ENCODE assay signal across 16 mouse cellular contexts in the genomic region with DNA sequence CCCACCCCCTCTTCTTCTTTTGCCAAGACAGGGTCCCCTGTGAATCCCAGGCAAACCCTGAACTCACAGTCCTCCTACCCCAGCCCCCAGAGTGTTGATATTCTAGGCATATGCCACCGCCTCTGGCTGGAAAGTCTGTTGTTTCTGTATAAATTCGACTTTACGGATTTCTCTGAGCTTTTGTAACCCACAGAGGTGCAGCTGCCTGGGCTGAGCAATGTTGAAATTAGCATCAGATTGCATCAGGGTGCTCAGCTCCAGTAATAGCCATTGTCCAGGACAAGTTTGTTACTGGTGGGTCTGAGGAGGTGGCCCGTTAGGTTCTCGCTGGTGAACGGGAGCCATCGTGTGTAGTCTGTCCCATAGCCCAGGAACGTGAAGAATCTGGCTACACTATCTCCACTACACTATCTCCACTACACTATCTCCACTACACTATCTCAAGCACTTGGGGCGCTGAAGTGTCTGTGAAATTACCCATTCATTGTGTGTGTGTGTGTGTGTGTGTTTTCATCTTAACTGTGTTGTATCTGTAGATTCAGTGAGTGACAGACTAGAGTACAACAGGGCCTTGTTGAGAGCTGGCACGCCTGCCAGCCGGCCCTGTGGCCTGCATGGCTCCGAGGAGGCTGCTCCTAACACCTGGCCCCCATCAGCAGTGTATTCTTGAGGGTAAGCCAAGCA.
A peak's percentile ranks its signal among the peaks of the same experiment; 100 is the strongest.
DNase-seq lines count a peak whose midpoint lies in the region; ATAC-seq and TF ChIP-seq lines count a peak whose summit lies in the region.
"Had no signal": no experiment of that assay in that cellular context is flagged by ENCODE, and none has a peak within 500 bp of the region (broad histone marks: within the 10 kb centered on the region; RNA-seq: fewer than 3 reads in every experiment).

No protein-coding gene starts in this region.

- H3K27ac ChIP-seq in hindbrain, postnatal 0 days = no peak overlapping the region
- no peak overlapping the region for H3K27ac ChIP-seq in hindbrain, embryonic 16.5 days (ENCODE audit: low read depth, low read length)
- H3K27ac ChIP-seq in embryonic fibroblast, embryonic 13.5 days (ENCODE audit: insufficient read depth, low read length) = peak overlapping the region; percentile 38
- no peak overlapping the region; the same call in 1 of the 2 replicates for H3K27ac ChIP-seq in gastrocnemius, adult 2 months
- H3K27ac ChIP-seq: embryonic facial prominence, embryonic 13.5 days; heart, adult 2 months had no signal

- no peak overlapping the region for H3K9ac ChIP-seq in hindbrain, postnatal 0 days (replicated peaks; ENCODE audit: low read length)
- no peak overlapping the region for H3K9ac ChIP-seq in hindbrain, embryonic 16.5 days (ENCODE audit: low read depth, low read length)
- H3K9ac ChIP-seq: embryonic facial prominence, embryonic 13.5 days had no signal

- no peak for TF ChIP-seq CTCF in hindbrain, postnatal 0 days (IDR thresholded peaks at IDR 0.05; ENCODE audit: low read depth)
- no peak for TF ChIP-seq CTCF in embryonic fibroblast, embryonic 13.5 days (IDR thresholded peaks at IDR 0.05; ENCODE audit: borderline replicate concordance, insufficient read depth, low read length)
- no peak for TF ChIP-seq CTCF in gastrocnemius, adult 2 months (IDR thresholded peaks at IDR 0.05)

- H3K4me3 ChIP-seq in hindbrain, postnatal 0 days (ENCODE audit: low read length) = no peak overlapping the region
- H3K4me3 ChIP-seq in hindbrain, embryonic 16.5 days (ENCODE audit: low read length) = no peak overlapping the region
- no peak overlapping the region for H3K4me3 ChIP-seq in embryonic fibroblast, embryonic 13.5 days (ENCODE audit: insufficient read depth, low read length)
- H3K4me3 ChIP-seq in gastrocnemius, adult 2 months = no peak overlapping the region
- H3K4me3 ChIP-seq: embryonic facial prominence, embryonic 13.5 days; heart, adult 2 months had no signal

- H3K27me3 ChIP-seq in hindbrain, postnatal 0 days (ENCODE audit: insufficient read depth, low read length) = no peaks in the 10 kb centered on the region
- H3K27me3 ChIP-seq in hindbrain, embryonic 16.5 days (replicated peaks; ENCODE audit: control insufficient read depth, insufficient read depth, low read length) = no peaks in the 10 kb centered on the region
- H3K27me3 ChIP-seq: embryonic facial prominence, embryonic 13.5 days had no signal

- intact Hi-C loops in heart, postnatal 10 days (cut with DNase I) = no loop called here
- intact Hi-C loops in gastrocnemius, adult 2 months (cut with DNase I) = no loop called here

- 68% methylated on average over 12 of the region's 12 CpGs for WGBS in hindbrain, postnatal 0 days
- WGBS in hindbrain, embryonic 16.5 days = 65% methylated on average over 12 of the region's 12 CpGs

- no peak for TF ChIP-seq POLR2A in embryonic fibroblast, embryonic 13.5 days (IDR thresholded peaks at IDR 0.05; ENCODE audit: low read depth, low read length)

- H3K36me3 ChIP-seq in hindbrain, postnatal 0 days (ENCODE audit: insufficient read depth, low read length) = no peaks in the 10 kb centered on the region
- H3K36me3 ChIP-seq in hindbrain, embryonic 16.5 days (ENCODE audit: control insufficient read depth, insufficient read depth, low read length) = no peaks in the 10 kb centered on the region
- H3K36me3 ChIP-seq: embryonic facial prominence, embryonic 13.5 days had no signal

- no peak overlapping the region for H3K4me2 ChIP-seq in hindbrain, postnatal 0 days (ENCODE audit: low read depth, low read length)
- H3K4me2 ChIP-seq in hindbrain, embryonic 16.5 days (ENCODE audit: low read length) = no peak overlapping the region
- H3K4me2 ChIP-seq: embryonic facial prominence, embryonic 13.5 days had no signal

- DNase-seq in hindbrain, postnatal 0 days (ENCODE audit: low spot score) = no peak
- peak; percentile 60 for DNase-seq in adipocyte (ENCODE audit: low spot score)
- peak; percentile 35 to 41 for DNase-seq in heart, postnatal 10 days
- no peak for DNase-seq in cerebellum, postnatal 10 days
- DNase-seq in gastrocnemius, adult 2 months = no peak
- DNase-seq: cerebellum, postnatal 25 days; kidney, postnatal 14 days; liver; lung, postnatal 10 days; right cerebral cortex, postnatal 14 days; thymus, postnatal 14 days had no signal

- no peaks in the 10 kb centered on the region for H3K9me3 ChIP-seq in hindbrain, postnatal 0 days (ENCODE audit: low read length)
- H3K9me3 ChIP-seq in hindbrain, embryonic 16.5 days (ENCODE audit: control insufficient read depth, low read length) = no peaks in the 10 kb centered on the region; the same call in 1 of the 2 replicates
- H3K9me3 ChIP-seq: embryonic facial prominence, embryonic 13.5 days had no signal

- ATAC-seq in hindbrain, postnatal 0 days = peak; percentile 51; the same call in 1 of the 2 replicates
- ATAC-seq in hindbrain, embryonic 16.5 days = no peak
- ATAC-seq: intestine, embryonic 16.5 days had no signal

- no peaks in the 10 kb centered on the region for H3K4me1 ChIP-seq in hindbrain, postnatal 0 days (ENCODE audit: insufficient read depth, low read length)
- no peaks in the 10 kb centered on the region; the same call in 1 of the 2 replicates for H3K4me1 ChIP-seq in hindbrain, embryonic 16.5 days (ENCODE audit: control insufficient read depth, insufficient read depth, low read depth, low read length)
- H3K4me1 ChIP-seq in embryonic fibroblast, embryonic 13.5 days (ENCODE audit: control insufficient read depth, insufficient read depth, low read length) = no peaks in the 10 kb centered on the region

Comparison
In these comparisons a context has a peak if more than half of its experiments do, and no peak if none do; other contexts are left out.
1. DNase-seq: peak in adipocyte (single experiment) and heart, postnatal 10 days (2 of 2); none in hindbrain, postnatal 0 days (single experiment), cerebellum, postnatal 10 days (0 of 2) and gastrocnemius, adult 2 months (single experiment).